Comparison of ENCODE assay signal across 30 mouse cellular contexts in genomic region chr8:111564093-111564492, GRCm38 (mm10). TPM values are rescaled to one million over a fixed set of nuclear protein-coding genes. Genes with fewer than 3 reads are reported as not detected.
DNase-seq lines count a peak whose midpoint lies in the region; ATAC-seq and TF ChIP-seq lines count a peak whose summit lies in the region.
"Had no signal": no experiment of that assay in that cellular context is flagged by ENCODE, and none has a peak within 500 bp of the region (broad histone marks: within the 10 kb centered on the region; RNA-seq: fewer than 3 reads in every experiment).

No protein-coding gene starts in this region.

- TF ChIP-seq POLR2A in thymus, adult 2 months (IDR thresholded peaks at IDR 0.05; ENCODE audit: control insufficient read depth, extremely low read depth, insufficient read depth, low read length, poor library complexity) = no peak

- no peak overlapping the region for H3K9ac ChIP-seq in heart, embryonic 16.5 days (ENCODE audit: low read length)
- H3K9ac ChIP-seq: embryonic facial prominence, embryonic 13.5 days; forebrain, embryonic 12.5 days; forebrain, embryonic 15.5 days; heart, embryonic 13.5 days; hindbrain, embryonic 13.5 days had no signal

- TF ChIP-seq CTCF in thymus, adult 2 months (IDR thresholded peaks at IDR 0.05; ENCODE audit: borderline replicate concordance, control insufficient read depth, extremely low read depth, insufficient read depth, low read length, poor library complexity) = no peak

- no peaks in the 10 kb centered on the region for H3K36me3 ChIP-seq in heart, embryonic 16.5 days (ENCODE audit: control insufficient read depth, insufficient read depth)
- no peaks in the 10 kb centered on the region for H3K36me3 ChIP-seq in thymus, adult 2 months (ENCODE audit: control insufficient read depth, insufficient read depth, low read length)
- H3K36me3 ChIP-seq: embryonic facial prominence, embryonic 13.5 days; forebrain, embryonic 12.5 days; forebrain, embryonic 15.5 days; heart, embryonic 13.5 days; hindbrain, embryonic 13.5 days had no signal

- peaks cover 47% of the 10 kb centered on the region for H3K4me1 ChIP-seq in heart, embryonic 16.5 days (ENCODE audit: control insufficient read depth, insufficient read depth, low read length)
- H3K4me1 ChIP-seq in thymus, adult 2 months (replicated peaks; ENCODE audit: control insufficient read depth, insufficient read depth, low read length) = peaks cover 65% of the 10 kb centered on the region

- no peak for ATAC-seq in heart, embryonic 16.5 days (replicated peaks; ENCODE audit: extremely low read depth, insufficient read depth, low FRiP score)
- ATAC-seq in inflammation-experienced regulatory T-cells, adult 6 months = peak; percentile 15
- ATAC-seq: forebrain, embryonic 15.5 days; hindbrain, embryonic 16.5 days; intestine, embryonic 16.5 days; Patski had no signal

- no peak for DNase-seq in heart, adult 8-10 months (ENCODE audit: low spot score)
- no peak for DNase-seq in thymus, adult 2 months
- no peak for DNase-seq in thymus, postnatal 0 days (ENCODE audit: low spot score)
- no peak for DNase-seq in lung, adult 18-20 months
- DNase-seq: adrenal gland, adult 2 months; adrenal gland, postnatal 14 days; cerebellum, adult 11 months; cerebellum, adult 8-10 months; cerebellum, postnatal 10 days; cerebellum, postnatal 36 days; embryo, embryonic 11 days; gastrocnemius, postnatal 25 days; heart, adult 2 months; heart, postnatal 10 days; heart, postnatal 36 days had no signal

- H3K4me3 ChIP-seq in heart, embryonic 16.5 days (ENCODE audit: low read length) = no peak overlapping the region
- H3K4me3 ChIP-seq in thymus, adult 2 months (ENCODE audit: control insufficient read depth, insufficient read depth, low read length) = no peak overlapping the region
- H3K4me3 ChIP-seq: embryonic facial prominence, embryonic 10.5 days; embryonic facial prominence, embryonic 13.5 days; erythroblast, embryonic 14.5 days; forebrain, embryonic 12.5 days; forebrain, embryonic 15.5 days; heart, adult 2 months; heart, embryonic 13.5 days; hindbrain, embryonic 10.5 days; hindbrain, embryonic 13.5 days had no signal

- no peaks in the 10 kb centered on the region for H3K27me3 ChIP-seq in heart, embryonic 16.5 days (ENCODE audit: control insufficient read depth, insufficient read depth, low read length)
- no peaks in the 10 kb centered on the region for H3K27me3 ChIP-seq in thymus, adult 2 months (ENCODE audit: control insufficient read depth, insufficient read depth, low read length)
- H3K27me3 ChIP-seq: CH12.LX; embryonic facial prominence, embryonic 13.5 days; forebrain, embryonic 12.5 days; forebrain, embryonic 15.5 days; heart, embryonic 13.5 days; hindbrain, embryonic 13.5 days; Patski had no signal

- H3K4me2 ChIP-seq in heart, embryonic 16.5 days (ENCODE audit: low read depth, low read length) = no peak overlapping the region
- H3K4me2 ChIP-seq: embryonic facial prominence, embryonic 13.5 days; forebrain, embryonic 12.5 days; forebrain, embryonic 15.5 days; heart, embryonic 13.5 days; hindbrain, embryonic 13.5 days had no signal

- H3K9me3 ChIP-seq in heart, embryonic 16.5 days (replicated peaks; ENCODE audit: control insufficient read depth, low read length) = no peaks in the 10 kb centered on the region
- H3K9me3 ChIP-seq: embryonic facial prominence, embryonic 10.5 days; embryonic facial prominence, embryonic 13.5 days; forebrain, embryonic 12.5 days; forebrain, embryonic 15.5 days; G1E; heart, embryonic 13.5 days; hindbrain, embryonic 10.5 days; hindbrain, embryonic 13.5 days had no signal

- WGBS in heart, embryonic 16.5 days = 80% methylated on average over 2 of the region's 2 CpGs
- WGBS in thymus, adult 2 months = 64% methylated on average over 2 of the region's 2 CpGs

- H3K27ac ChIP-seq in heart, embryonic 16.5 days (ENCODE audit: low read length) = peak overlapping the region; percentile 16; the same call in 1 of the 2 replicates
- peak overlapping the region; percentile 96 for H3K27ac ChIP-seq in thymus, adult 2 months (ENCODE audit: control insufficient read depth, insufficient read depth, low read length)
- H3K27ac ChIP-seq: embryonic facial prominence, embryonic 10.5 days; embryonic facial prominence, embryonic 13.5 days; forebrain, embryonic 12.5 days; forebrain, embryonic 15.5 days; heart, adult 2 months; heart, embryonic 13.5 days; hindbrain, embryonic 10.5 days; hindbrain, embryonic 13.5 days had no signal

RNA-seq across cellular contexts. Expression of gene Znrf1, which starts 28.2 kb away (rescaled TPM):
- 19.7 and 20.8 TPM in 2 replicates for polyA plus RNA-seq in heart, embryonic 16.5 days (2015; fragmentation: Nextera tagmentation; extraction: Ambion mirVana)
- total RNA-seq in heart, adult 8-10 months (2022) = 10 to 100 TPM; 52.7 to 71.3 (median 59.2) TPM
- polyA plus RNA-seq in thymus, adult 2 months (2012; rRNA removed) = 946 and 968 TPM in 2 replicates
- polyA plus RNA-seq in thymus, postnatal 0 days (2015; fragmentation: Nextera tagmentation; extraction: Ambion mirVana) = 173 and 227 TPM in 2 replicates
- 10 to 100 TPM; 12.4 to 58.2 (median 50.7) TPM for polyA plus RNA-seq in inflammation-experienced regulatory T-cells, adult 6 months (2017; shearing (Covaris generic))

RNA-seq across cellular contexts. Expression of gene Wdr59, which starts 42.2 kb away (rescaled TPM):
- polyA plus RNA-seq in heart, embryonic 16.5 days (2015; fragmentation: Nextera tagmentation; extraction: Ambion mirVana) = 4.2 and 4.6 TPM in 2 replicates
- total RNA-seq in heart, adult 8-10 months (2022) = 1 to 10 TPM; 6.5 to 7.4 (median 7.0) TPM
- polyA plus RNA-seq in thymus, adult 2 months (2012; rRNA removed) = 9.0 and 10.1 TPM in 2 replicates
- 3.0 and 3.9 TPM in 2 replicates for polyA plus RNA-seq in thymus, postnatal 0 days (2015; fragmentation: Nextera tagmentation; extraction: Ambion mirVana)
- polyA plus RNA-seq in inflammation-experienced regulatory T-cells, adult 6 months (2017; shearing (Covaris generic)) = 1 to 10 TPM; 2.9 to 4.9 (median 4.6) TPM
